Mouse (Mus musculus): Measurements from ENCODE around the gene Ccdc63.

GRCm38 (mm10) chr5:122111933-122112248 lies 28.7 kb downstream of the Ccdc63 start:
- no peak for TF ChIP-seq ZNF384 (IDR thresholded peaks at IDR 0.05; ENCODE audit: low read depth, low read length)
- no peak for TF ChIP-seq MAFK (IDR thresholded peaks at IDR 0.05; ENCODE audit: insufficient read depth, low read depth, low read length)
